Mouse (Mus musculus) liver, adult 2 months (tissue): ENCODE data around the gene Myo19.

Source experiments
- CTCF ChIP-seq: fragments of 200-500 bp; IDR thresholded peaks from 2 replicates; pipeline ENCODE4 v1.5.1; 2011; ENCODE audit warnings: low read depth, low read length, control low read depth
- POLR2A ChIP-seq: fragments of 200-500 bp; IDR thresholded peaks from 2 replicates; pipeline ENCODE4 v1.6.1; 2011; ENCODE audit warnings: low read length, control low read depth; ENCODE audit not compliant: insufficient read depth; ENCODE audit errors: extremely low read depth

DNA sequence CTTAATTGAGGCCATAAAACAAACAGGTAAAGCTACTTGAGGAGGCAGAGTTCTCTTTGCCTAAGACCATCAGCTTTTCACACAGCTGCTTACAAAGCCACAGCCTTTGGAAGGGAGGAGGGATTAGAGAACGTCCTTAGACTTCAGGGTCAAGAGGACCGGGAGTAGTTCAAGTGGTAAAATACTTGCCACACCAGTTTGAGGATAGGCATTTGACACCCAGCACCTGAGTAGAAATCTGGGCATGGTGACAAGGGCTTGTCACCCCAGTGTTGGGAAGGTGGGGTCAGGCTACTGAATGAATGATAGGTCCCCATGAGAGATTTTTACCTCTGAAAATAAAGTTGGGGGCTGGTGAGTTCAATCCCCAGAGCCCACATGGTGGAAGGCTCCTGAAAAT lies 72.7 kb downstream of the Myo19 start:
- TF ChIP-seq CTCF (no peak), POLR2A (no peak)
